In genomic region chr2:173343665-173344064, GRCm38 (mm10) we compare ENCODE assay signal across 22 mouse cellular contexts.
DNase-seq lines count a peak whose midpoint lies in the region; ATAC-seq and TF ChIP-seq lines count a peak whose summit lies in the region.
"Had no signal": no experiment of that assay in that cellular context is flagged by ENCODE, and none has a peak within 500 bp of the region (broad histone marks: within the 10 kb centered on the region; RNA-seq: fewer than 3 reads in every experiment).

No protein-coding gene starts in this region.

- H3K4me3 ChIP-seq in heart, embryonic 15.5 days: no peak overlapping the region
- H3K4me3 ChIP-seq in heart, adult 2 months: no peak overlapping the region
- H3K4me3 ChIP-seq in lung, postnatal 0 days (ENCODE audit: low read depth, low read length): no peak overlapping the region
- no peak overlapping the region for H3K4me3 ChIP-seq in midbrain, embryonic 15.5 days
- H3K4me3 ChIP-seq: embryonic facial prominence, embryonic 13.5 days; hindbrain, embryonic 10.5 days; hindbrain, embryonic 13.5 days had no signal

- H3K36me3 ChIP-seq in heart, embryonic 15.5 days: no peaks in the 10 kb centered on the region
- H3K36me3 ChIP-seq in heart, adult 2 months (ENCODE audit: control insufficient read depth, insufficient read depth, low read length): no peaks in the 10 kb centered on the region
- no peaks in the 10 kb centered on the region for H3K36me3 ChIP-seq in lung, postnatal 0 days (ENCODE audit: insufficient read depth, low read length)
- no peaks in the 10 kb centered on the region for H3K36me3 ChIP-seq in midbrain, embryonic 15.5 days (replicated peaks)
- H3K36me3 ChIP-seq: embryonic facial prominence, embryonic 13.5 days; G1E; hindbrain, embryonic 10.5 days; hindbrain, embryonic 13.5 days had no signal

- no peaks in the 10 kb centered on the region for H3K79me2 ChIP-seq in heart, adult 2 months (replicated peaks; ENCODE audit: control insufficient read depth, insufficient read depth, low read length)

- H3K27ac ChIP-seq in heart, embryonic 15.5 days: peak overlapping the region; percentile 55; the same call in 1 of the 2 replicates
- no peak overlapping the region for H3K27ac ChIP-seq in heart, adult 2 months
- H3K27ac ChIP-seq in lung, postnatal 0 days (ENCODE audit: low read length): no peak overlapping the region
- H3K27ac ChIP-seq in midbrain, embryonic 15.5 days: no peak overlapping the region
- H3K27ac ChIP-seq: hindbrain, embryonic 13.5 days had no signal

- intact Hi-C loops in heart, adult 2 months (cut with DNase I): no loop called here

- H3K27me3 ChIP-seq in heart, embryonic 15.5 days: no peaks in the 10 kb centered on the region
- no peaks in the 10 kb centered on the region for H3K27me3 ChIP-seq in heart, adult 2 months (ENCODE audit: control insufficient read depth, insufficient read depth, low read length)
- H3K27me3 ChIP-seq in lung, postnatal 0 days (replicated peaks; ENCODE audit: insufficient read depth, low read length): no peaks in the 10 kb centered on the region
- H3K27me3 ChIP-seq in midbrain, embryonic 15.5 days (replicated peaks): no peaks in the 10 kb centered on the region
- H3K27me3 ChIP-seq: embryonic facial prominence, embryonic 13.5 days had no signal

- TF ChIP-seq EP300 in heart, adult 2 months (IDR thresholded peaks at IDR 0.05; ENCODE audit: insufficient read depth, low read depth, low read length): no peak
- no peak for TF ChIP-seq EP300 in lung, postnatal 0 days (IDR thresholded peaks at IDR 0.05)

- no peak overlapping the region for H3K9ac ChIP-seq in heart, embryonic 15.5 days
- H3K9ac ChIP-seq in heart, adult 2 months (ENCODE audit: low read depth, low read length): no peak overlapping the region
- H3K9ac ChIP-seq in lung, postnatal 0 days (replicated peaks; ENCODE audit: low read depth): no peak overlapping the region
- H3K9ac ChIP-seq in midbrain, embryonic 15.5 days: no peak overlapping the region
- H3K9ac ChIP-seq: hindbrain, embryonic 13.5 days had no signal

- 88% methylated on average over 2 of the region's 2 CpGs for WGBS in heart, embryonic 15.5 days
- 93% methylated on average over 2 of the region's 2 CpGs for WGBS in heart, adult 2 months
- 75% methylated on average over 2 of the region's 2 CpGs for WGBS in lung, postnatal 0 days
- 85% methylated on average over 2 of the region's 2 CpGs for WGBS in midbrain, embryonic 15.5 days

- TF ChIP-seq POLR2A in heart, adult 2 months (IDR thresholded peaks at IDR 0.05; ENCODE audit: insufficient read depth, low read depth, low read length): no peak
- no peak for TF ChIP-seq POLR2A in brain, embryonic 14.5 days (IDR thresholded peaks at IDR 0.05; ENCODE audit: borderline replicate concordance, extremely low read depth, insufficient read depth, insufficient read length, poor library complexity, severe bottlenecking)

- TF ChIP-seq CTCF in heart, adult 2 months (IDR thresholded peaks at IDR 0.05): no peak
- no peak for TF ChIP-seq CTCF in lung, postnatal 0 days (IDR thresholded peaks at IDR 0.05)
- TF ChIP-seq CTCF in brain, embryonic 14.5 days (IDR thresholded peaks at IDR 0.05; ENCODE audit: borderline replicate concordance, extremely low read depth, insufficient read depth, insufficient read length): no peak

- H3K4me1 ChIP-seq in heart, embryonic 15.5 days (replicated peaks): peaks cover 37% of the 10 kb centered on the region
- peaks cover 2% of the 10 kb centered on the region for H3K4me1 ChIP-seq in heart, adult 2 months (ENCODE audit: control insufficient read depth, insufficient read depth, low read length)
- 0 out of 2 replicates have a peak, but pooled peaks cover 4% of the 10 kb centered on the region for H3K4me1 ChIP-seq in lung, postnatal 0 days (ENCODE audit: insufficient read depth, low read depth, low read length)
- peaks cover 29% of the 10 kb centered on the region for H3K4me1 ChIP-seq in midbrain, embryonic 15.5 days

- H3K4me2 ChIP-seq in heart, embryonic 15.5 days: no peak overlapping the region
- no peak overlapping the region for H3K4me2 ChIP-seq in lung, postnatal 0 days (replicated peaks; ENCODE audit: low read depth, low read length)
- no peak overlapping the region for H3K4me2 ChIP-seq in midbrain, embryonic 15.5 days
- H3K4me2 ChIP-seq: embryonic facial prominence, embryonic 13.5 days; heart, embryonic 11.5 days; hindbrain, embryonic 13.5 days had no signal

- H3K9me3 ChIP-seq in heart, embryonic 15.5 days (replicated peaks): no peaks in the 10 kb centered on the region
- no peaks in the 10 kb centered on the region for H3K9me3 ChIP-seq in lung, postnatal 0 days (ENCODE audit: low read length)
- no peaks in the 10 kb centered on the region for H3K9me3 ChIP-seq in midbrain, embryonic 15.5 days
- H3K9me3 ChIP-seq: hindbrain, embryonic 13.5 days had no signal

- DNase-seq in cerebellum, postnatal 10 days: peak; percentile 21 to 29
- DNase-seq in cerebellum, adult 11 months: no peak
- DNase-seq in heart, adult 2 months: no peak
- DNase-seq in lung, postnatal 0 days (ENCODE audit: low spot score): no peak
- DNase-seq in lung, postnatal 4 days: no peak
- DNase-seq in brain, embryonic 14.5 days (ENCODE audit: low read depth): peak; percentile 19
- DNase-seq: adrenal gland, adult 2 months; adrenal gland, postnatal 14 days; cerebellum, adult 18-20 months; cerebellum, adult 9-10 months; cerebellum, postnatal 25 days; gastrocnemius, postnatal 25 days had no signal

- no peak for ATAC-seq in heart, embryonic 15.5 days (replicated peaks; ENCODE audit: insufficient number of reproducible peaks, insufficient read depth, low FRiP score, low read depth)
- peak; percentile 23 for ATAC-seq in lung, postnatal 0 days
- no peak for ATAC-seq in midbrain, embryonic 15.5 days (replicated peaks)
- ATAC-seq: forebrain, embryonic 14.5 days; hindbrain, embryonic 16.5 days; intestine, embryonic 16.5 days had no signal

Comparison
In these comparisons a context has a peak if more than half of its experiments do, and no peak if none do; other contexts are left out.
1. DNase-seq: peak in cerebellum, postnatal 10 days (2 of 2) and brain, embryonic 14.5 days (single experiment); none in cerebellum, adult 11 months (single experiment), heart, adult 2 months (0 of 2), lung, postnatal 0 days (single experiment) and lung, postnatal 4 days (0 of 2).